Mouse (Mus musculus): ENCODE measurements around the gene Spaca7. TPM values are rescaled to one million over a fixed set of nuclear protein-coding genes. Genes with fewer than 3 reads are reported as not detected.

Gene Spaca7
- polyA plus RNA-seq (2014; fragmentation: Nextera tagmentation; extraction: Ambion mirVana): not detected in 2 replicates

- Histone ChIP-seq H3K27ac (ENCODE audit: low read depth, low read length) (no peak within 1 kb of the TSS), H3K36me3 (ENCODE audit: control insufficient read depth, insufficient read depth, low read length) (no peaks in the 10 kb centered on the region), H3K4me1 (ENCODE audit: control insufficient read depth, insufficient read depth, low read length) (no peaks in the 10 kb centered on the region), H3K4me2 (no peak within 1 kb of the TSS), H3K9me3 (replicated peaks; ENCODE audit: control insufficient read depth, low read length) (no peaks in the 10 kb centered on the region), H3K9ac (ENCODE audit: low read depth, low read length) (no peak within 1 kb of the TSS), H3K27me3 (ENCODE audit: control insufficient read depth, insufficient read depth, low read length) (peaks cover 12% of the 10 kb centered on the region; the same call in 1 of the 2 replicates), H3K4me3 (ENCODE audit: low read depth, low read length) (no peak within 1 kb of the TSS)
- WGBS (ENCODE audit: insufficient replicate concordance): 49% methylated on average over 14 of the region's 14 CpGs
- ATAC-seq (replicated peaks; ENCODE audit: insufficient number of reproducible peaks, low FRiP score, low TSS enrichment): no peak
Observed at GRCm38 (mm10) chr8:12572814-12573534, at the start of gene Spaca7. Spaca7 (plus strand) TSS chr8:12573029.

- no peak for ATAC-seq (replicated peaks; ENCODE audit: insufficient number of reproducible peaks, low FRiP score, low TSS enrichment)
- 24% methylated on average over 1 of the region's 1 CpGs for WGBS (ENCODE audit: insufficient replicate concordance)
Observed at GRCm38 (mm10) chr8:12524279-12524678, 48.5 kb upstream of the Spaca7 start.

DNA sequence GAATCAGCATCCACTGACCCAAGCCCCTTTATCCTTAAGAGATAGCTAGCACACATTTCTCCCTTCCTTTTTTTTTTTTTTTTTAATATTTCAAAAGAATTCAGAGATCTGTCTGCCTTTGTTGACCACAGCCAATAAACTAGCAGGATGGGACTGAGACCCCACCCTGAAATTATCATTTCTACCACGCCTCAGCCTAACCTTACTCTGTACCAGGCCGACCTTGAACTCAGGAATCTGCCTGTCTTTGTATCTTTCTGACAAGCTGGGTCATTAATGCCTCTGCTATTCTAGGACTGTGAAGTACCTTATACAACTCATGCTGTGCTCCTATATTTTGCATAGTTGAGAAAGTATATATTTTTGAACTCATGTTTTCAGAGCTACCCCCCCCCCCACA is 44.2 kb upstream of the Spaca7 start:
- Histone ChIP-seq H3K9me3 (replicated peaks; ENCODE audit: control insufficient read depth, low read length) (no peaks in the 10 kb centered on the region), H3K4me1 (ENCODE audit: control insufficient read depth, insufficient read depth, low read length) (no peaks in the 10 kb centered on the region), H3K27me3 (ENCODE audit: control insufficient read depth, insufficient read depth, low read length) (0 out of 2 replicates have a peak, but pooled peaks cover 3% of the 10 kb centered on the region), H3K4me3 (ENCODE audit: low read depth, low read length) (no peak overlapping the region), H3K36me3 (ENCODE audit: control insufficient read depth, insufficient read depth, low read length) (no peaks in the 10 kb centered on the region), H3K4me2 (no peak overlapping the region), H3K27ac (ENCODE audit: low read depth, low read length) (no peak overlapping the region), H3K9ac (ENCODE audit: low read depth, low read length) (no peak overlapping the region)
- 66% methylated on average over 2 of the region's 2 CpGs for WGBS (ENCODE audit: insufficient replicate concordance)
- ATAC-seq (replicated peaks; ENCODE audit: insufficient number of reproducible peaks, low FRiP score, low TSS enrichment): no peak

More at GRCm38 (mm10) chr8:12524279-12524678, 48.5 kb upstream of the Spaca7 start:
- Histone ChIP-seq H3K9ac (ENCODE audit: low read depth, low read length) (no peak overlapping the region), H3K36me3 (ENCODE audit: control insufficient read depth, insufficient read depth, low read length) (no peaks in the 10 kb centered on the region), H3K27me3 (ENCODE audit: control insufficient read depth, insufficient read depth, low read length) (0 out of 2 replicates have a peak, but pooled peaks cover 3% of the 10 kb centered on the region), H3K4me3 (ENCODE audit: low read depth, low read length) (no peak overlapping the region), H3K9me3 (replicated peaks; ENCODE audit: control insufficient read depth, low read length) (0 out of 2 replicates have a peak, but pooled peaks cover 3% of the 10 kb centered on the region), H3K27ac (ENCODE audit: low read depth, low read length) (no peak overlapping the region), H3K4me2 (no peak overlapping the region), H3K4me1 (ENCODE audit: control insufficient read depth, insufficient read depth, low read length) (no peaks in the 10 kb centered on the region)

GRCm38 (mm10) chr8:12535617-12536016 is 37.2 kb upstream of the Spaca7 start:
- no peaks in the 10 kb centered on the region for H3K9me3 ChIP-seq (replicated peaks; ENCODE audit: control insufficient read depth, low read length)
- H3K27ac ChIP-seq (ENCODE audit: low read depth, low read length): no peak overlapping the region
- no peak overlapping the region for H3K4me2 ChIP-seq
- no peaks in the 10 kb centered on the region for H3K4me1 ChIP-seq (ENCODE audit: control insufficient read depth, insufficient read depth, low read length)
- H3K9ac ChIP-seq (ENCODE audit: low read depth, low read length): no peak overlapping the region
- no peak for ATAC-seq (replicated peaks; ENCODE audit: insufficient number of reproducible peaks, low FRiP score, low TSS enrichment)
- 0 out of 2 replicates have a peak, but pooled peaks cover 2% of the 10 kb centered on the region for H3K27me3 ChIP-seq (ENCODE audit: control insufficient read depth, insufficient read depth, low read length)
- H3K36me3 ChIP-seq (ENCODE audit: control insufficient read depth, insufficient read depth, low read length): no peaks in the 10 kb centered on the region
- H3K4me3 ChIP-seq (ENCODE audit: low read depth, low read length): no peak overlapping the region
- 56% methylated on average over 9 of the region's 9 CpGs for WGBS (ENCODE audit: insufficient replicate concordance)

GRCm38 (mm10) chr8:12536306-12536705 is 36.5 kb upstream of the Spaca7 start:
- 69% methylated on average over 7 of the region's 7 CpGs for WGBS (ENCODE audit: insufficient replicate concordance)
- H3K27me3 ChIP-seq (ENCODE audit: control insufficient read depth, insufficient read depth, low read length): 0 out of 2 replicates have a peak, but pooled peaks cover 2% of the 10 kb centered on the region
- H3K4me3 ChIP-seq (ENCODE audit: low read depth, low read length): no peak overlapping the region
- H3K27ac ChIP-seq (ENCODE audit: low read depth, low read length): no peak overlapping the region
- H3K9ac ChIP-seq (ENCODE audit: low read depth, low read length): no peak overlapping the region
- H3K4me1 ChIP-seq (ENCODE audit: control insufficient read depth, insufficient read depth, low read length): no peaks in the 10 kb centered on the region
- no peak overlapping the region for H3K4me2 ChIP-seq
- no peak for ATAC-seq (replicated peaks; ENCODE audit: insufficient number of reproducible peaks, low FRiP score, low TSS enrichment)
- no peaks in the 10 kb centered on the region for H3K36me3 ChIP-seq (ENCODE audit: control insufficient read depth, insufficient read depth, low read length)
- no peaks in the 10 kb centered on the region for H3K9me3 ChIP-seq (replicated peaks; ENCODE audit: control insufficient read depth, low read length)

DNA sequence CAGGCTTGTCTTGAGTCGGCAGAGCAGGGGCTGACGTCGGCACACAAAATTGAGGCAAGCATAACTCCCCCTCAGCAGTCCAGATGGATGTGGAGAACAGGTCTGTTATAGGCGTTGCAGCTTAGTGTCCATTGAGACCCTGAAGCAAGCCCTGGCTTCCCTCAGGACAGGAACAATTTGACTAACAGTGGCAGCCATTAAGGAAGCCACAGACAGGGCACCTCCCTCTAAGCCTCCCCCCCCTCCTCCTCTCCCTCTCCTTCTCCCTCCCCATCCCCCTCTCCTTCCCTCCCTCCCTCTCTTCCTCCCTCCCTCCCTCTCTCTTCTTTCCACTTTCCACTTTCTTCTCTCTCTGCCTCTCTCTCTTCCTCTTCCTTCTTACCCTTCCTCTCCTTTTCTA is 27.6 kb upstream of the Spaca7 start:
- no peak overlapping the region for H3K27ac ChIP-seq (ENCODE audit: low read depth, low read length)
- 55% methylated on average over 4 of the region's 4 CpGs for WGBS (ENCODE audit: insufficient replicate concordance)
- H3K4me1 ChIP-seq (ENCODE audit: control insufficient read depth, insufficient read depth, low read length): no peaks in the 10 kb centered on the region
- no peaks in the 10 kb centered on the region for H3K9me3 ChIP-seq (replicated peaks; ENCODE audit: control insufficient read depth, low read length)
- peaks cover 20% of the 10 kb centered on the region for H3K27me3 ChIP-seq (ENCODE audit: control insufficient read depth, insufficient read depth, low read length)
- H3K9ac ChIP-seq (ENCODE audit: low read depth, low read length): no peak overlapping the region
- H3K4me3 ChIP-seq (ENCODE audit: low read depth, low read length): no peak overlapping the region
- ATAC-seq (replicated peaks; ENCODE audit: insufficient number of reproducible peaks, low FRiP score, low TSS enrichment): no peak
- no peaks in the 10 kb centered on the region for H3K36me3 ChIP-seq (ENCODE audit: control insufficient read depth, insufficient read depth, low read length)
- H3K4me2 ChIP-seq: no peak overlapping the region

GRCm38 (mm10) chr8:12545671-12546070 is 27.2 kb upstream of the Spaca7 start:
- peaks cover 20% of the 10 kb centered on the region for H3K27me3 ChIP-seq (ENCODE audit: control insufficient read depth, insufficient read depth, low read length)
- H3K4me2 ChIP-seq: no peak overlapping the region
- H3K9ac ChIP-seq (ENCODE audit: low read depth, low read length): no peak overlapping the region
- ATAC-seq (replicated peaks; ENCODE audit: insufficient number of reproducible peaks, low FRiP score, low TSS enrichment): no peak
- no peaks in the 10 kb centered on the region for H3K9me3 ChIP-seq (replicated peaks; ENCODE audit: control insufficient read depth, low read length)
- WGBS (ENCODE audit: insufficient replicate concordance): 59% methylated on average over 4 of the region's 4 CpGs
- H3K4me1 ChIP-seq (ENCODE audit: control insufficient read depth, insufficient read depth, low read length): no peaks in the 10 kb centered on the region
- no peak overlapping the region for H3K4me3 ChIP-seq (ENCODE audit: low read depth, low read length)
- no peak overlapping the region for H3K27ac ChIP-seq (ENCODE audit: low read depth, low read length)
- H3K36me3 ChIP-seq (ENCODE audit: control insufficient read depth, insufficient read depth, low read length): no peaks in the 10 kb centered on the region

- 64% methylated on average over 7 of the region's 7 CpGs for WGBS (ENCODE audit: insufficient replicate concordance)
- Histone ChIP-seq H3K4me1 (ENCODE audit: control insufficient read depth, insufficient read depth, low read length) (no peaks in the 10 kb centered on the region), H3K4me3 (ENCODE audit: low read depth, low read length) (no peak overlapping the region), H3K4me2 (no peak overlapping the region), H3K36me3 (ENCODE audit: control insufficient read depth, insufficient read depth, low read length) (no peaks in the 10 kb centered on the region), H3K27ac (ENCODE audit: low read depth, low read length) (no peak overlapping the region), H3K27me3 (ENCODE audit: control insufficient read depth, insufficient read depth, low read length) (peaks cover 16% of the 10 kb centered on the region), H3K9ac (ENCODE audit: low read depth, low read length) (no peak overlapping the region), H3K9me3 (replicated peaks; ENCODE audit: control insufficient read depth, low read length) (no peaks in the 10 kb centered on the region; the same call in 1 of the 2 replicates)
- ATAC-seq (replicated peaks; ENCODE audit: insufficient number of reproducible peaks, low FRiP score, low TSS enrichment): no peak
Observed at GRCm38 (mm10) chr8:12547466-12548220, 25.2 kb upstream of the Spaca7 start.

All from heart, embryonic 11.5 days (tissue).